Comparison of ENCODE assay signal across 12 mouse cellular contexts in genomic region chr8:128650331-128650855, GRCm38 (mm10). TPM values are rescaled to one million over a fixed set of nuclear protein-coding genes. Genes with fewer than 3 reads are reported as not detected.
A peak's percentile ranks its signal among the peaks of the same experiment; 100 is the strongest.
DNase-seq lines count a peak whose midpoint lies in the region.
"Had no signal": no experiment of that assay in that cellular context is flagged by ENCODE, and none has a peak within 500 bp of the region (broad histone marks: within the 10 kb centered on the region; RNA-seq: fewer than 3 reads in every experiment).

No protein-coding gene starts in this region.

- intact Hi-C loops in heart, postnatal 25 days (cut with DNase I), result no loop called here
- intact Hi-C loops in heart, postnatal 10 days (cut with DNase I), result loop anchor here (5.0 to 10.0 kb wide), 2 partner anchors 88 to 294 kb away; no protein-coding TSS in a partner anchor

- DNase-seq in heart, adult 18-20 months, result peak; percentile 47 to 61
- no peak for DNase-seq in heart, postnatal 25 days (ENCODE audit: low spot score)
- peak; percentile 32 for DNase-seq in 416B (ENCODE audit: low read depth)
- DNase-seq in Muller cell, postnatal 12 days (ENCODE audit: inconsistent ontology term), result peak; percentile 39
- DNase-seq in heart, postnatal 10 days, result peak; percentile 35 to 57
- no peak for DNase-seq in lung, adult 18-20 months
- DNase-seq in layer of hippocampus, adult 9-10 months (ENCODE audit: low spot score), result no peak
- DNase-seq: adrenal gland, postnatal 36 days; cerebellum, postnatal 10 days; liver, embryonic 13.5 days; lung, postnatal 36 days; thymus, postnatal 4 days had no signal

RNA-seq across cellular contexts. Expression of gene Itgb1, which starts 35.1 kb away (rescaled TPM):
- 100 to 1,000 TPM; 307 to 323 TPM for total RNA-seq in heart, adult 18-20 months (2021)
- total RNA-seq in heart, postnatal 25 days (2021), result 100 to 1,000 TPM; 383 to 412 TPM
- 100 to 1,000 TPM; 605 to 612 TPM for total RNA-seq in heart, postnatal 10 days (2021)

Comparison
In these comparisons a context has a peak if more than half of its experiments do, and no peak if none do; other contexts are left out.
1. DNase-seq: peak in heart, adult 18-20 months (2 of 2), 416B (single experiment), Muller cell, postnatal 12 days (single experiment) and heart, postnatal 10 days (2 of 2); none in heart, postnatal 25 days (single experiment), lung, adult 18-20 months (0 of 2) and layer of hippocampus, adult 9-10 months (single experiment).